Mouse (Mus musculus): ENCODE measurements around the gene Hdlbp. TPM values are rescaled to one million over a fixed set of nuclear protein-coding genes. Genes with fewer than 3 reads are reported as not detected.

The Hdlbp gene
- total and polyA plus RNA-seq, 3 experiments: 141 to 1,954 (median 271) TPM

GRCm38 (mm10) chr1:93387198-93387597 is 91.4 kb downstream of the Hdlbp start:
- Histone ChIP-seq H3K9me3 (replicated peaks; ENCODE audit: insufficient read depth, low read length) (no peaks in the 10 kb centered on the region), H3K27me3 (ENCODE audit: control insufficient read depth in 1 of 2, insufficient read depth in 2 of 2, low read length in 2 of 2) (0 out of 4 replicates have a peak, but pooled peaks cover 0 to 1% of the 10 kb centered on the region in 2 experiments), H3K79me2 (ENCODE audit: control insufficient read depth, insufficient read depth, low read length, poor library complexity) (no peaks in the 10 kb centered on the region), H3K27ac (ENCODE audit: control insufficient read depth, low read depth, low read length) (no peak overlapping the region), H3K4me3 (ENCODE audit: control insufficient read depth in 1 of 2, insufficient read depth in 1 of 2, low read depth in 2 of 2, low read length in 2 of 2) (no peak overlapping the region), H3K4me1 (ENCODE audit: control insufficient read depth in 1 of 2, insufficient read depth in 2 of 2, low read length in 2 of 2) (no peaks in the 10 kb centered on the region), H3K9ac (ENCODE audit: control insufficient read depth, low read depth, low read length, poor library complexity, severe bottlenecking) (no peak overlapping the region), H3K36me3 (ENCODE audit: control insufficient read depth in 1 of 2, insufficient read depth in 2 of 2, low read length in 2 of 2) (no peaks in the 10 kb centered on the region)
- no peak for DNase-seq (ENCODE audit: low read depth, low spot score)
- TF ChIP-seq HCFC1 (IDR thresholded peaks at IDR 0.05; ENCODE audit: low read depth, low read length) (no peak), SIN3A (IDR thresholded peaks at IDR 0.05; ENCODE audit: low read length) (no peak), MAX (IDR thresholded peaks at IDR 0.05; ENCODE audit: low read length) (no peak), MYC (IDR thresholded peaks at IDR 0.05; ENCODE audit: low read depth, low read length) (no peak), RCOR1 (IDR thresholded peaks at IDR 0.05; ENCODE audit: low read depth, low read length) (no peak), NRF1 (IDR thresholded peaks at IDR 0.05; ENCODE audit: insufficient read depth, low read depth, low read length, poor library complexity, severe bottlenecking) (no peak), UBTF (IDR thresholded peaks at IDR 0.05; ENCODE audit: borderline replicate concordance, insufficient read depth, low read depth, low read length) (no peak), CHD1 (IDR thresholded peaks at IDR 0.05; ENCODE audit: low read depth, low read length) (no peak), POLR2AphosphoS5 (IDR thresholded peaks at IDR 0.05; ENCODE audit: borderline replicate concordance, low read depth, low read length) (no peak), USF2 (IDR thresholded peaks at IDR 0.05; ENCODE audit: borderline replicate concordance in 1 of 2, insufficient read depth in 1 of 2, low read depth in 1 of 2, low read length in 2 of 2) (no peak), KAT2A (conservative IDR thresholded peaks at IDR 0.05; ENCODE audit: low read depth, low read length) (no peak), GABPA (IDR thresholded peaks at IDR 0.05; ENCODE audit: low read depth, low read length) (no peak), TBP (IDR thresholded peaks at IDR 0.05; ENCODE audit: low read depth, low read length) (no peak), ZNF384 (IDR thresholded peaks at IDR 0.05; ENCODE audit: low read depth, low read length) (no peak), POLR2A (IDR thresholded peaks at IDR 0.05; ENCODE audit: control insufficient read depth in 1 of 2, insufficient read depth in 1 of 2, low read depth in 1 of 2, low read length in 2 of 2, poor library complexity in 1 of 2) (no peak), TCF12 (IDR thresholded peaks at IDR 0.05; ENCODE audit: low read depth, low read length) (no peak), MAFK (IDR thresholded peaks at IDR 0.05; ENCODE audit: borderline replicate concordance, low read depth, low read length) (no peak), MXI1 (IDR thresholded peaks at IDR 0.05; ENCODE audit: low read depth, low read length) (no peak), RAD21 (IDR thresholded peaks at IDR 0.05; ENCODE audit: low read depth, low read length) (no peak)

GRCm38 (mm10) chr1:93379117-93379516 is 99.5 kb downstream of the Hdlbp start:
- Histone ChIP-seq H3K79me2 (ENCODE audit: control insufficient read depth, insufficient read depth, low read length, poor library complexity) (no peaks in the 10 kb centered on the region), H3K27me3 (ENCODE audit: control insufficient read depth in 1 of 2, insufficient read depth in 2 of 2, low read length in 2 of 2) (no peaks in the 10 kb centered on the region), H3K27ac (ENCODE audit: control insufficient read depth, low read depth, low read length) (no peak overlapping the region), H3K9ac (ENCODE audit: control insufficient read depth, low read depth, low read length, poor library complexity, severe bottlenecking) (no peak overlapping the region), H3K4me1 (ENCODE audit: control insufficient read depth in 1 of 2, insufficient read depth in 2 of 2, low read length in 2 of 2) (peaks cover 5 to 12% of the 10 kb centered on the region in 2 experiments), H3K9me3 (replicated peaks; ENCODE audit: insufficient read depth, low read length) (no peaks in the 10 kb centered on the region), H3K36me3 (ENCODE audit: control insufficient read depth in 1 of 2, insufficient read depth in 2 of 2, low read length in 2 of 2) (peaks cover 0 to 8% of the 10 kb centered on the region in 2 experiments; a peak in 2 of 4 replicates), H3K4me3 (ENCODE audit: control insufficient read depth in 1 of 2, insufficient read depth in 1 of 2, low read depth in 2 of 2, low read length in 2 of 2) (no peak overlapping the region)
- TF ChIP-seq CTCF (IDR thresholded peaks at IDR 0.05 in 2 of 3, conservative IDR thresholded peaks at IDR 0.05 in 1 of 3; ENCODE audit: control insufficient read depth in 1 of 3, insufficient read depth in 1 of 3, low read depth in 2 of 3, low read length in 3 of 3, poor library complexity in 1 of 3, severe bottlenecking in 1 of 3) (peak; percentile 11 to 68 (median 49); a peak in 4 of 6 replicates), RAD21 (IDR thresholded peaks at IDR 0.05; ENCODE audit: low read depth, low read length) (peak; percentile 12; the same call in 1 of the 2 replicates), MYC (IDR thresholded peaks at IDR 0.05; ENCODE audit: low read depth, low read length) (no peak), SMC3 (IDR thresholded peaks at IDR 0.05; ENCODE audit: low read depth, low read length) (peak; percentile 40), MAFK (IDR thresholded peaks at IDR 0.05; ENCODE audit: borderline replicate concordance, low read depth, low read length) (no peak)
- no peak for DNase-seq (ENCODE audit: low read depth, low spot score)
